Mouse (Mus musculus) heart, adult 2 months (tissue): ENCODE measurements at regions not wholly inside any gene's neighbourhood (a gene's known extent, or its start where the extent isn't known, plus 50 kb on each side); places are given as distances from the start of the nearest gene placed in this dataset.

Experiments used
- DNase-seq, 2 experiments: peaks; one replicate each; pipeline ENCODE4 v3.0.0; 2021
- H3K27ac ChIP-seq: fragments of 200-600 bp; 2 replicates; pipeline ENCODE4 v1.8.1; 2022
- H3K27me3 ChIP-seq: fragments of 200-500 bp; 2 replicates; pipeline ENCODE4 v1.6.1; 2012; ENCODE audit warnings: mild to moderate bottlenecking, low read length, inconsistent platforms, mixed read lengths; ENCODE audit not compliant: control insufficient read depth, insufficient read depth
- H3K36me3 ChIP-seq: fragments of 200-500 bp; 2 replicates; pipeline ENCODE4 v1.6.1; 2012; ENCODE audit warnings: low read length, inconsistent platforms; ENCODE audit not compliant: control insufficient read depth, insufficient read depth
- H3K4me1 ChIP-seq: fragments of 200-500 bp; 2 replicates; pipeline ENCODE4 v1.6.1; 2011; ENCODE audit warnings: low read length; ENCODE audit not compliant: control insufficient read depth, insufficient read depth
- H3K4me3 ChIP-seq: fragments of 200-600 bp; 2 replicates; pipeline ENCODE4 v1.8.1; 2022
- H3K79me2 ChIP-seq: fragments of 200-500 bp; replicated peaks from 2 replicates; pipeline ENCODE4 v1.6.1; 2012; ENCODE audit warnings: mild to moderate bottlenecking, inconsistent platforms, low read length, moderate library complexity, mixed read lengths; ENCODE audit not compliant: control insufficient read depth, insufficient read depth
- H3K9ac ChIP-seq: fragments of 200-500 bp; 2 replicates; pipeline ENCODE4 v1.6.1; 2012; ENCODE audit warnings: low read depth, mild to moderate bottlenecking, control low read depth, inconsistent platforms, low read length, mixed read lengths
- CTCF ChIP-seq: fragments of 200-600 bp; IDR thresholded peaks from 2 replicates; pipeline ENCODE4 v1.8.1; 2022; ENCODE audit warnings: antibody characterized with exemption, mild to moderate bottlenecking, moderate library complexity
- EP300 ChIP-seq: fragments of 200-500 bp; IDR thresholded peaks from 2 replicates; pipeline ENCODE4 v1.6.1; 2011; ENCODE audit warnings: low read depth, low read length, control low read depth; ENCODE audit not compliant: insufficient read depth
- POLR2A ChIP-seq: fragments of 200-500 bp; IDR thresholded peaks from 2 replicates; pipeline ENCODE4 v1.6.1; 2011; ENCODE audit warnings: mild to moderate bottlenecking, low read depth, low read length, control low read depth; ENCODE audit not compliant: insufficient read depth
- WGBS: fragments of 180-500 bp; shearing (Covaris S2); methylation state at CpG from one replicate; pipeline ENCODE4 v1.1.7; 2018; 5-methylcytosine and 5-hydroxymethylcytosine counted together
- intact Hi-C: fragments of 180-260 bp; cut with DNase I; formaldehyde crosslinking; loops from one replicate; pipeline ENCODE4 v1.15.1; 2025

GRCm38 (mm10) chr5:69817778-69818177 is 225.6 kb upstream of the Gnpda2 start:
- no peak for DNase-seq
- H3K27ac ChIP-seq: no peak overlapping the region
- no peaks in the 10 kb centered on the region for H3K79me2 ChIP-seq
- no peak for TF ChIP-seq EP300
- TF ChIP-seq POLR2A: no peak
- TF ChIP-seq CTCF: no peak
- 65% methylated on average over 4 of the region's 4 CpGs for WGBS
- no peak overlapping the region for H3K4me3 ChIP-seq
- H3K9ac ChIP-seq: no peak overlapping the region
- no peaks in the 10 kb centered on the region for H3K36me3 ChIP-seq
- no peaks in the 10 kb centered on the region for H3K27me3 ChIP-seq
- H3K4me1 ChIP-seq: no peaks in the 10 kb centered on the region
- intact Hi-C loops: no loop called here

GRCm38 (mm10) chr5:69817035-69817434 is 224.9 kb upstream of the Gnpda2 start:
- Histone ChIP-seq H3K27ac (no peak overlapping the region), H3K4me3 (no peak overlapping the region), H3K36me3 (no peaks in the 10 kb centered on the region), H3K79me2 (no peaks in the 10 kb centered on the region), H3K9ac (no peak overlapping the region), H3K27me3 (no peaks in the 10 kb centered on the region), H3K4me1 (no peaks in the 10 kb centered on the region)
- TF ChIP-seq CTCF (no peak), POLR2A (no peak), EP300 (no peak)
- 72% methylated on average over 5 of the region's 5 CpGs for WGBS
- no peak for DNase-seq
- intact Hi-C loops: no loop called here

- Histone ChIP-seq H3K4me1 (no peaks in the 10 kb centered on the region), H3K79me2 (no peaks in the 10 kb centered on the region), H3K4me3 (no peak overlapping the region), H3K36me3 (no peaks in the 10 kb centered on the region), H3K9ac (no peak overlapping the region), H3K27ac (no peak overlapping the region), H3K27me3 (no peaks in the 10 kb centered on the region)
- intact Hi-C loops: no loop called here
- WGBS: 31% methylated on average over 1 of the region's 1 CpGs
- no peak for DNase-seq
- TF ChIP-seq POLR2A (no peak), CTCF (no peak), EP300 (no peak)
Observed at GRCm38 (mm10) chr5:69815356-69815755, 223.2 kb upstream of the Gnpda2 start.

- H3K27ac ChIP-seq: no peak overlapping the region
- no peaks in the 10 kb centered on the region for H3K36me3 ChIP-seq
- H3K4me1 ChIP-seq: no peaks in the 10 kb centered on the region
- intact Hi-C loops: no loop called here
- TF ChIP-seq POLR2A: no peak
- TF ChIP-seq CTCF: no peak
- no peak for TF ChIP-seq EP300
- no peak for DNase-seq
- no peak overlapping the region for H3K4me3 ChIP-seq
- H3K27me3 ChIP-seq: no peaks in the 10 kb centered on the region
- no peaks in the 10 kb centered on the region for H3K79me2 ChIP-seq
- 69% methylated on average over 4 of the region's 4 CpGs for WGBS
- no peak overlapping the region for H3K9ac ChIP-seq
Observed at GRCm38 (mm10) chr5:69802612-69803011, 210.5 kb upstream of the Gnpda2 start.

- Histone ChIP-seq H3K4me3 (no peak overlapping the region), H3K36me3 (no peaks in the 10 kb centered on the region), H3K79me2 (no peaks in the 10 kb centered on the region), H3K9ac (no peak overlapping the region), H3K4me1 (no peaks in the 10 kb centered on the region), H3K27ac (no peak overlapping the region), H3K27me3 (no peaks in the 10 kb centered on the region)
- DNase-seq: no peak
- intact Hi-C loops: no loop called here
- TF ChIP-seq POLR2A (no peak), EP300 (no peak)
- 37% methylated on average over 3 of the region's 3 CpGs for WGBS
Observed at GRCm38 (mm10) chr5:69802101-69802500, 210.0 kb upstream of the Gnpda2 start.

- no peaks in the 10 kb centered on the region for H3K79me2 ChIP-seq
- WGBS: 39% methylated on average over 3 of the region's 3 CpGs
Observed at GRCm38 (mm10) chr5:69795316-69795715, 203.2 kb upstream of the Gnpda2 start.

More at GRCm38 (mm10) chr5:69795316-69795715, 203.2 kb upstream of the Gnpda2 start:
- no peak overlapping the region for H3K4me3 ChIP-seq
- no peak for DNase-seq
- TF ChIP-seq POLR2A (no peak), CTCF (no peak), EP300 (no peak)
- H3K9ac ChIP-seq: no peak overlapping the region
- no peak overlapping the region for H3K27ac ChIP-seq
- no peaks in the 10 kb centered on the region for H3K27me3 ChIP-seq
- intact Hi-C loops: no loop called here
- no peaks in the 10 kb centered on the region for H3K36me3 ChIP-seq
- no peaks in the 10 kb centered on the region for H3K4me1 ChIP-seq
